Mouse (Mus musculus) ovary, postnatal 14 days (tissue): ENCODE measurements at regions not wholly inside any gene's neighbourhood (a gene's known extent, or its start where the extent isn't known, plus 50 kb on each side); places are given as distances from the start of the nearest gene placed in this dataset.

Experiments
- DNase-seq: peaks from one replicate; pipeline ENCODE4 v3.0.0; 2022; ENCODE audit warnings: low spot score

GRCm38 (mm10) chr8:41485163-41485562 is 68.3 kb upstream of the Frg1 start:
- DNase-seq: no peak

DNA sequence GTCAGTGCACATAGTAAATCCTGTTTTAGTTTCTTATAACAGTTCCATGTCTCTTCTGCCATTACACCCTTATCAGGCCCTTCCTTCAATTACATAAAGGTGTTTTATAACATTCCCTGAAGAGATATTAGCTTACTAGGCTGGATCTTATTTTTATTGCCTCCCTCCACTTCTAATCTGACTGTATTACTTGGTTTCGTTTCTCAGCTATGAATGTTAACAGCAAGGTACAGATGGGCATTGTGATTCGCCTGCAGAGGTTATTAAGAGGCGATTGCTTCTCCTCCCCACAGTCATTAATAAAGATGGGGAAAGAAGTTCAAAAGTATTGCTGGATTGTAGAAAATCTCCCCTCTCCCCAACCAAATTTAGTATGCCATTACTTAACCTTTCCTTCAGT is 66.4 kb upstream of the Frg1 start:
- DNase-seq: no peak

DNA sequence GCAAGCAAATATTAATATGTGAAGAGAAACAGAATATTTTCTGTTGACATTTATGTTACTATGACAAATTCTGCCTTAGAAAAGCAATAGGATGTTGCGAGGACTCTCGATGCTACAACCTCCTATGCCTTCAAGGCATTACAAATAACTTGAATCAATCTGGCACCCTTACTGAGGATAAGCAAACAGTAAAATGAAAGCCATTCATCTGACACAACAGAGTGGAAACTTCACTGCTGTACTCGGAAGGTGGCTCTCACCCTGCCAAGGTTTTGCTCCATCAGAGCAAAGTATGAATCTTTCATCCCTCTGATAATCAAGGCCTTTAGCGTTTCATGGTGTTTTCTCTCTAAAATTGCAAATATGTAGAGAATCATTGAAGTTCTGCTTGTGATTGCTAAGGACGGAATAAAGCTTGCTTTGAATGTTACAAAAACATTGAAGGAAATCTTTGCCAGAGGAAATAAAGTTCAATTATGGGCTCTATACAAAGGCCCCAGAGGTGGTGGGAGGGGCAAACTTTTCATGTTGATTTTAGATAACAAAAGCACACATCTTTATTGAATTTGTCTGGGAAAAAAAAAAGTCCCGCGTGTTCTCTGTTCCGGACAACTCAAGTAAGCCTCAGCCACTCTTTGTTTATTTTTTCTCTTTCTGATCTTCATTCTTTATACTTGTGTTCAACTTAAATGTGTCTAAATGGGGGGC is 56.3 kb upstream of the Frg1 start:
- no peak for DNase-seq

DNA sequence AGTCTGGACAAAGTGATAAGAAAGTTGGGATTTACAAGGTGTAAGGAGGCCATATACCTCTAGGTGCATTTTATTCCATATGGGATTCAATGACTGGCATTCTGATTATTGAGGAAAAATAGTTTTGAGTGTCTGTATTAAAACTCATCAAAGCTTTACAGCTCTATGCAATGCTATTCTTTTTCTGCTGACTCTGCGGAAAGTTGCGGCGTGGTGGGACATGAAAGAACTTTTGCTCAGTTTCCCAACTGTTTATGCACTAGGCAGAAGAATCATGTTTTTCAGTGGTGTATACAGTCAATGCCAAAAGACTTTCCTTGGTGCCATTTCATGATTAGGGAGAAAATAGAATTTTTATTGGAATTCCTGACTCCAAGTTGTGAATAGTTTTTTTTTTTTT is 55.4 kb upstream of the Frg1 start:
- DNase-seq: no peak
